Mouse (Mus musculus) ES-Bruce4 (cell line): ENCODE data around the gene Rhof.

Source experiments
- CTCF ChIP-seq: IDR thresholded peaks from one replicate; pipeline ENCODE4 v1.8.1; 2011; ENCODE audit warnings: low read depth, low read length
- EP300 ChIP-seq: IDR thresholded peaks from 2 replicates; pipeline ENCODE4 v1.6.1; 2011; ENCODE audit warnings: low read depth, low read length; ENCODE audit not compliant: insufficient read depth

GRCm38 (mm10) chr5:123102376-123102775, 30.1 kb downstream of the Rhof start:
- TF ChIP-seq CTCF (no peak), EP300 (no peak)
